Mouse (Mus musculus) hindbrain, postnatal 0 days (tissue): ENCODE results near the gene Catsper3. TPM values are rescaled to one million over a fixed set of nuclear protein-coding genes. Genes with fewer than 3 reads are reported as not detected.

Experiments
- ATAC-seq: fragments of 200-750 bp; cut with Nextera tagmentation; 2 replicates; pipeline ENCODE4 v1.8.0; 2017; ENCODE audit warnings: mild to moderate bottlenecking, moderate TSS enrichment, moderate library complexity
- DNase-seq: peaks from one replicate; pipeline ENCODE4 v3.0.0-alpha.2; 2015; ENCODE audit warnings: low spot score
- H3K27ac ChIP-seq: fragments of 300-500 bp; sonication (generic); 2 replicates; pipeline ENCODE4 v1.5.1; 2014; ENCODE audit warnings: mild to moderate bottlenecking
- H3K27me3 ChIP-seq: fragments of 300-500 bp; sonication (generic); 2 replicates; pipeline ENCODE4 v1.6.1; 2014; ENCODE audit warnings: low read length, mixed read lengths; ENCODE audit not compliant: insufficient read depth
- H3K36me3 ChIP-seq: fragments of 300-500 bp; sonication (generic); 2 replicates; pipeline ENCODE4 v1.6.1; 2014; ENCODE audit warnings: low read length, mixed read lengths; ENCODE audit not compliant: insufficient read depth
- H3K4me1 ChIP-seq: fragments of 300-500 bp; sonication (generic); 2 replicates; pipeline ENCODE4 v1.6.1; 2014; ENCODE audit warnings: antibody characterized with exemption, low read length, mixed read lengths; ENCODE audit not compliant: insufficient read depth
- H3K4me2 ChIP-seq: fragments of 300-500 bp; sonication (generic); 2 replicates; pipeline ENCODE4 v1.6.1; 2014; ENCODE audit warnings: low read depth, mild to moderate bottlenecking, low read length, moderate library complexity, mixed read lengths
- H3K4me3 ChIP-seq: fragments of 300-500 bp; sonication (generic); 2 replicates; pipeline ENCODE4 v1.5.1; 2014; ENCODE audit warnings: low read length
- H3K9ac ChIP-seq: fragments of 300-500 bp; sonication (generic); replicated peaks from 2 replicates; pipeline ENCODE4 v1.6.1; 2014; ENCODE audit warnings: mild to moderate bottlenecking, low read length, moderate library complexity, mixed read lengths
- H3K9me3 ChIP-seq: fragments of 300-500 bp; sonication (generic); 2 replicates; pipeline ENCODE4 v1.6.1; 2016; ENCODE audit warnings: low read length, mixed read lengths
- CTCF ChIP-seq: IDR thresholded peaks from 2 replicates; pipeline ENCODE4 v1.5.1; 2016; ENCODE audit warnings: antibody characterized with exemption, control low read depth, low read depth
- WGBS: fragments of 180-500 bp; shearing (Covaris S2); extraction: QIAGEN DNeasy Blood & Tissue Kit; methylation state at CpG from one replicate; pipeline ENCODE4 v1.1.7; 2014; 5-methylcytosine and 5-hydroxymethylcytosine counted together
- polyA plus RNA-seq: library from polyadenylated mRNA; unstranded; fragments of >200 nt; fragmentation: Nextera tagmentation; extraction: Ambion mirVana; gene quantifications from 2 replicates; pipeline ENCODE4 v1.2.1, GENCODE M21; 2015
- total RNA-seq: library from RNA; depleted of rRNA; stranded (reverse); fragments of >200 nt; gene quantifications from 2 replicates; pipeline ENCODE4 v1.2.3, GENCODE M21; 2014

Catsper3 gene
- total and polyA plus RNA-seq, 2 experiments from 2014 or later, result 0.43 TPM; not detected in 1

DNA sequence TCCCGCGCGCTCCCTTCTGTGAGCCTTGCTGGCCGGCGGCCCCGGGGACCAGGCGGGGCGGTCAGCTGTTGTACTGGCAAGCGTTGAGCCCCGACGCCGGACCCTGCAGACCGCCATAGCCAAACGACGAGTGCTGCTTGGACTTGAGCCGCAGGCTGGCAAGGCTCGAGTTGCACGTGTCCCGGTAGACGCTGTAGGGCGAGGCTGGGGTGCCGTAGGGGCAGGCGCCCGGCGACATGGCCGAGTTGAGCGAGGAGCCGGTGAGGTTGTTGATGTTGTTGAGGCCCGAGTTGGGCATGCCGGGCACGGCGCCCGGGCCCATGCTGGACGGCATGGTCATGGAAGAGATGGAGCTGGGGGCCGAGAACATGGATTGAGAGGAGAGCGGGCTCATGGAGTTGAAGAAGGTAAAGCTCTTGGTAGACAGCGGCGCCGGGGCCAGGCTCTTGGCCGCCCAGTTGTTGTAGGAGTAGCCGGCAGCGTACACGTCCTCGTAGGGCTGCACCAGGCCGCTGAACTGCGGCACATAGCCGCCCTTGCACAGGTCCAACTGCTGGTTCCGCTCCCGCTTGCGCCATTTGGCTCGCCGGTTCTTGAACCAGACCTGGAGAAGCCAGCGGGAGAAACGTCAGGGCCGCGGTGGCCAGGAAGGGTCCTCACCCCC lies 41.8 kb downstream of the Catsper3 start:
- 1% methylated on average over 56 of the region's 56 CpGs for WGBS
- Histone ChIP-seq H3K4me2 (no peak overlapping the region), H3K4me1 (no peaks in the 10 kb centered on the region), H3K27ac (no peak overlapping the region), H3K27me3 (peaks cover 64% of the 10 kb centered on the region), H3K4me3 (no peak overlapping the region), H3K36me3 (no peaks in the 10 kb centered on the region), H3K9me3 (no peaks in the 10 kb centered on the region), H3K9ac (no peak overlapping the region)
- ATAC-seq (peak; percentile 16; the same call in 1 of the 2 replicates), DNase-seq (no peak)
- TF ChIP-seq CTCF, result no peak

GRCm38 (mm10) chr13:55826796-55827678 lies 42.7 kb downstream of the Catsper3 start:
- ATAC-seq (no peak), DNase-seq (no peak)
- WGBS, result 4% methylated on average over 13 of the region's 13 CpGs
- H3K27me3 ChIP-seq, result peaks cover 71% of the 10 kb centered on the region
- no peak for TF ChIP-seq CTCF
- no peaks in the 10 kb centered on the region for H3K9me3 ChIP-seq
- no peaks in the 10 kb centered on the region for H3K36me3 ChIP-seq
- no peak overlapping the region for H3K9ac ChIP-seq
- H3K27ac ChIP-seq, result no peak overlapping the region
- H3K4me2 ChIP-seq, result no peak overlapping the region
- no peak overlapping the region for H3K4me3 ChIP-seq
- H3K4me1 ChIP-seq, result no peaks in the 10 kb centered on the region

GRCm38 (mm10) chr13:55827679-55828140 lies 43.3 kb downstream of the Catsper3 start:
- no peak overlapping the region for H3K4me2 ChIP-seq
- no peaks in the 10 kb centered on the region for H3K36me3 ChIP-seq
- no peak for TF ChIP-seq CTCF
- H3K27ac ChIP-seq, result no peak overlapping the region
- H3K9ac ChIP-seq, result no peak overlapping the region
- 0% methylated on average over 6 of the region's 6 CpGs for WGBS
- no peaks in the 10 kb centered on the region for H3K9me3 ChIP-seq
- H3K27me3 ChIP-seq, result peaks cover 71% of the 10 kb centered on the region
- no peak for DNase-seq
- H3K4me3 ChIP-seq, result no peak overlapping the region
- no peaks in the 10 kb centered on the region for H3K4me1 ChIP-seq
- ATAC-seq, result no peak

DNA sequence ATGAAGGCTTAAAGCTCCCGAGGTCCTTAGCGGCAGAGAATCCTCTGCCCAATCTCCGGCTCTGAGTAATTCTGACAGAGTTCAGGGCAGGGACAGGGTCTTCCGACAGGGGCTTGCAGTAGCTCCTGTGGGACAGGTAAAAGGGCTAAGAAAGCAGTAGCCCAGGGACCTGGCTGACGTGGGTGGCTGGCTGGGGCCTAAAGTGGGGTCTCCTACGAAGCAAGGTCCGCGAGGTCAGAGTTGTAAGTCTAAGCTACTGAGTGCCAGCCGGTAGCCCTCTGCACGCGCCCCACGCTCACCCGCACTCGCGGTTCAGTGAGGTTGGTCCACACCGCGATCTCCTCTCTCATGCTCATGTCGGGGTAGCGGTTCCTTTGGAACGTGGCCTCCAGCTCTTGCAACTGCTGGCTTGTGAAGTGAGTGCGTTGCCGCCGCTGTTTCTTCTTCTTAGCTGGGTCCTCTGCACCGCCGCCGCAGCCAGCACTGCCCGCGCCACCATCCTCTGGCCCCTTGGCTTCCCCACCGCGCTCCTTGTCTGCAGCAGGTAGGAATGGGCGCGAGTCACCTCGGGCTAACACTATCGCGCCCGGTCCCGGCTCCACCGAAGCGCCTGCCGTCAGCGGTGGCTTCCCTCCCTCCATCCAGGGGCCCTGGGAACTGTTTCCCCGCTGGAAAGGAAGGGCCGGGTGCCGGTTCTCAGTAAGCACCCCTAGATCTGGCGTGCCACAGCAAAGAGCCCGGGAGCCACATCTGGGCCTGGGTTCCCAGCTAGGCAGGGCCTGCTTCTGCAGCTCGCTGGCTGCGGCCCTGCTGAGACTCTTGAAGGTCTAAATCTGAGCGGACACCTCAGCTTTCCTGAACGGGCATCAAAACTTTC lies 44.0 kb downstream of the Catsper3 start:
- DNase-seq, result no peak
- H3K4me3 ChIP-seq, result no peak overlapping the region
- no peak for TF ChIP-seq CTCF
- no peaks in the 10 kb centered on the region for H3K9me3 ChIP-seq
- 1% methylated on average over 49 of the region's 50 CpGs for WGBS
- no peaks in the 10 kb centered on the region for H3K36me3 ChIP-seq
- H3K9ac ChIP-seq, result no peak overlapping the region
- H3K4me1 ChIP-seq, result no peaks in the 10 kb centered on the region
- H3K27ac ChIP-seq, result no peak overlapping the region
- no peak overlapping the region for H3K4me2 ChIP-seq
- ATAC-seq, result no peak
- H3K27me3 ChIP-seq, result peaks cover 72% of the 10 kb centered on the region

- 4% methylated on average over 12 of the region's 12 CpGs for WGBS
Measured at GRCm38 (mm10) chr13:55829018-55829655, 44.8 kb downstream of the Catsper3 start.

More at GRCm38 (mm10) chr13:55829018-55829655, 44.8 kb downstream of the Catsper3 start:
- no peak overlapping the region for H3K9ac ChIP-seq
- no peaks in the 10 kb centered on the region for H3K9me3 ChIP-seq
- no peak for ATAC-seq
- no peak for TF ChIP-seq CTCF
- H3K4me1 ChIP-seq, result no peaks in the 10 kb centered on the region
- H3K27me3 ChIP-seq, result peaks cover 72% of the 10 kb centered on the region
- H3K4me2 ChIP-seq, result no peak overlapping the region
- H3K36me3 ChIP-seq, result no peaks in the 10 kb centered on the region
- no peak for DNase-seq
- no peak overlapping the region for H3K27ac ChIP-seq
- no peak overlapping the region for H3K4me3 ChIP-seq
